Mouse (Mus musculus) natural killer cell, adult 2 months (primary cell): ENCODE results near the gene Gk5.
A peak's percentile ranks its signal among the peaks of the same experiment; 100 is the strongest.
"Not testable (repeated sequence)": the region's sequence is repeated elsewhere in the genome, so short reads cannot be mapped to it uniquely, and the experiment has no call there.

ENCODE experiments used
- DNase-seq, 2 experiments: peaks; one replicate each; pipeline ENCODE4 v3.0.0; 2022; ENCODE audit warnings: low spot score in 2 of 2

Gk5 gene

DNA sequence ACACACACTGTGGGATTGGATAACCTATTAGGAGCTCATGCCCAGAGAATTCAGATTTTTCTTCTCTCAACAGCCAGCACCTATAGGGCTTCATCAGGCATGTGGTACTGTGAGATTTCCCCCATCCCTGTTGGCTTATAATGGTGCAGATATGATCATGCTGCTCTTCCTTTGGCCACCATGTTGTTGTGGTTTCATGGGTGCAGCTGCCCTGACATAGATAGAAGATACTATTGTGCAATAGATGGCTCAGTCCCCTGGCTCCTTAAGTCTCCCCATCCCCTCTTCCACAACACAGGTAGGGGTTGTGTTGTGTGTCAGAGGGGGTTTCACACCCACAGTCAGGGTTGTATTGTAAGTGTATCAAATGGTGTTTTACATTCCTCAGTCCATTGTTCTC lies 25.7 kb downstream of the Gk5 start:
- no peak for DNase-seq

DNA sequence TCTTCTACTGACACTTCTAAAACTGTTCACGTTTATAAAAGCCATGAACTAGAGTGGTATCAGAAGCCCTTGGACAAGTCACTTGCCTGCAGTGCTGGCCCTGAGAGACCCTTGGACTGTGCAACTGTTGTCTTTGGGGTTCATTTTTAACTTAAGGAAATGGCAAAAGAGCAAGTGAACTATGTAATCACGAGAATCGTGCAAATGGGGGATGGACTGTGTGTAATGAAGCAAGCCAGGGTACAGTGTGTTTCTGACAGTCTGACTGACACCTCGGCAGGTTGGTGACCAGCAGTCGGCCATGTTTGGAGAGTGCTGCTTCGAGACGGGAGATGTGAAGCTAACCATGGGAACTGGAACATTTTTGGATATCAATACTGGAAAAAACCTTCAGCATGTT lies 33.6 kb downstream of the Gk5 start:
- DNase-seq = no peak

DNA sequence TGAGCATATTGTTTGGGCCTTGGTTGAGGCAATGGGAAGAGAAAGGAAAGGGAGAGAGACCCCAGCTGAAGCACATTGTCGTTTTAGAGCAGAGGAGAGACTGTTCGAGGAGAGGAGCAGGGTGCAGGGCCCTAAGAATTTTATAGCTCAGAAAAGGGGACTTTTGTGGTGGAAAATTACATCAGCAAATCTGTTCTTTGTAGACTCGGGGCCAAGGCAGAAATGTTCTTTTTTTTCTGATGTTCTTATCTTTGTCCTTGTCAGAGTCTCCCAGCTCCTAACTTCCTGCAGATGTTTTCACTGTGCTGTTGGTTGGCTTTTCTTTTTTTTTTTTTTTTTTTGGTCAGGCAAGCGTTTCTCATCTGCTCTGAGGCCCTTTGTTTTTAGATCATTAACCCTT lies 39.3 kb downstream of the Gk5 start:
- no peak for DNase-seq

DNA sequence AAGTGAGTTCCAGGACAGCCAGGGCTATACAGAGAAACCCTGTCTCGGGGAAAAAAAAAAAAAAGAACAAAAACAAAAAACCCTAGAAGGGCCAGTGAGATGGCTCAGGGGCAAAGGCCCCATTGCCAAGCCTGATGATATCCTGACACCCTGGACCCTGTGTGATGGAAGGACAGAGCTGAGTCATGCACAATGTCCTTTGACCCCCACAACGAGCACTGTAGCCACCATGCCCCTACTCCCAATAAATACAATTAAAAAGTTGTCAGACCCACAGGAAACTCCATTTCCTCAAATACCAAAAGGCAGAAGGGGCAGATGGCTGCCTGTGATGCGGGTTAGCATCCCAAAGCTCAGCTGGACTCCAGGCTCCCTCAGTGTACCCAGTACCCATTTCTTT lies 39.9 kb downstream of the Gk5 start:
- DNase-seq = no peak

DNA sequence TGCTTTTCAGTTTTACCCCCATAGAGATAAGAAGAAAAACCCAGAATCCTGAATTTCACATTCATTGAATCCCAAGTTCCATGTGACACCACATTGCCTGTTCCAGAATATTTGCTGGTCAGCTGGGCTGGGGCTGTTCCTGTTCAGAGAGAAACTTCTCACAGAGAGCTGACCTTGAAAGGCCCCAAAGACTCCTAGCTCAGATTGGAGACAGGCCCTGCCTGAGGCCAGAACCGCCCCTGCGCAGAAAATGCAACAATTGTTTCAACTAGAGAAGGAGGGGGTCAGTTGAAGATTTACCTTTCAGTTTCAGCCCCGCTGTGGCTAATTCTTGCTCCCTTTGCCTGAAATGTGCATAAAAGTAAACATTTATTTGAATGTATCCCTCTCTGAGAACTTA lies 41.6 kb downstream of the Gk5 start:
- DNase-seq = no peak

DNA sequence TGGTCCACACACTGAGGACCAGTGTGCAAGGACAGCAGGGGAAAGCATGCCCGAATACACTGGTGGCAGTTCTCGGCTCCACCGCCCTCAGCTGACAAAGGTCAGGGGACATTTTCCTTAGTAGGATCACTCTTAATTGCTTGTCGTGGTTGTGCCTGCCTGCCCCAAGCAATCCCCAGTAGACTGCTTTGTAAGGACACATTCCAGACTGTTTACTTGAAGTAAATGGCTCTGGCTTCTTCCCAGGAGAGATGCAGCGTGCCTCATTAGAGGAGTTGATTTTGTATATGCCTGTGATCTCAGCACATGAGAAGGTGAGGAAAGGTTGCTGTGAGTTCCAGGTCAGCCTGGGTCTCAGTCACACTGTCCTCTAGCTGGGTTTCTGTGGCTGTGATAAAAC lies 43.3 kb downstream of the Gk5 start:
- DNase-seq = no peak

DNA sequence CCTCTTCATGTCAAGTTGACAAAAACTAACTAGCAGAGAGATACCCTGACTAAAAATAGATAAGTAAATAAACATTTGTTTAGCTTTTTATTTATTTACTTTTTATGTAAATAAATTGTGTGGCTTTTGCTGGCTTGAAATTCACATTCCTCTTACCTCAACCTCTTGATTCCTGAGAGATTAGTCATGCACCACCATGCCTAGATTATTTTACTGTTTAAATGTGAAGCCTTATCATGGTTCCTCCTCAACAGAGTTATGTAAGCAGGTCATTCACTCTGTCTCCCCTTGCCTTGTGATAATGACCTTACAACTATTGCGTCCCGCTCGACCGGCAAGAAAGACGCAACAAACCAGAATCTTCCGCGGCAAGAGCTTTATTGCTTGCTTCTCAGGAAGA lies 44.3 kb downstream of the Gk5 start:
- no peak for DNase-seq

DNA sequence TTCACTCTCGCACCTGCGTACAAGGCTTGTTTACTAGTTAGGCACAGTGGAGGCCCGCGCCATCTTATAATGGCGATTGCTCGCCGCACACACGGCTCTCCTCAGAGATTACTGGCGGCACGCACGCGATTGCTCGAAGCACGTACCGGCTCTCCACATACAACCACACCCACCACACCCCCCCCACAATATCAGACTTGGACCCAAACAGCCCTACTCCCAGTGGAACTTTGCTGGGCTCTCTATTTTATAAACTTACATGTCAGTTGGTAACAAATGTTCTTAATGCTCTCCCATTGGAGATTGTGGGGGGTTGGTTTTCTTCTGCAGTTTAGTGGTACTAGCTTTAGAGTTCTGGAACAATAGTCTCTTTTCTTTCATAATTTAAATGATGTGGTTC lies 44.8 kb downstream of the Gk5 start:
- DNase-seq = not testable (repeated sequence)

DNA sequence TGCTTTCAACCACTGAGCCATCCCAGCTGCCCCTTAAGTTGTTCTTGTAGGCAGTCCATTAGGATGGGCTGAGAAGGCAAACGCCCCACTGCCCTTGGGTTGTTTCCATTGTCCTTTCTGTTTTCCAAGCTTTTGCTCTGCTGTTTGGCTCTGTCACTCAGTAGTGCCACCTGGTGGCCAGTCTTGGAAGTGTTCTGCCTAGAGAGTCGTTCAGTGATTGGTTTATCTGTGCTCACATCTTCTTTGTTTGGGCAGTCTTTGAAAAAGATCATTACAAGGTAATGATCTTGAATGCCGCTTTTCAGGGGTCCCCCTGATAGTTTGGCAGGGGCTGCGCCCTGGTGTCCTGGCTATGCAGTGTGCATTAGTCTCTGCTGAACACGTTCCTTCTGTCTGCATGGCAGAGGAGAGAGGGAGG lies 48.0 kb downstream of the Gk5 start:
- peak; percentile 53 to 67 for DNase-seq

DNA sequence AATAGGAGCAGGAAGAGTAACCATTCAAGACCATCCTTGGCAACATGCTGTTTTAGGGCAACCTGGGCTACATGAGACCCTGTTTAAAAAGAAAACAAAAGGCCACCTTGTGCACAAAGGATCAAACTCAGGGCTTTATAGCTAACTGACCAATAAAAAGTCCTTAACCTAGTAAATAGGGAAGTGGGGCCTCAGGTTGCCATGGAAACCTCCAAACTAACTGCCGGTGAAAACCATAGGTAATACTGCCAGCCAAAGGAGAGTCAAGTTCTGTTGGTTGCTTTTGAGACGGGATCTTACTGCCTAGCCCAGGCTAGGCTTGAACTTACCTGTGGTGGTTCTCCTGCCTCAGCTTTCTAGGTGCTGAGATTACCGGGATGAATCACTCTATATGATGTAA lies 51.4 kb downstream of the Gk5 start:
- no peak for DNase-seq

DNA sequence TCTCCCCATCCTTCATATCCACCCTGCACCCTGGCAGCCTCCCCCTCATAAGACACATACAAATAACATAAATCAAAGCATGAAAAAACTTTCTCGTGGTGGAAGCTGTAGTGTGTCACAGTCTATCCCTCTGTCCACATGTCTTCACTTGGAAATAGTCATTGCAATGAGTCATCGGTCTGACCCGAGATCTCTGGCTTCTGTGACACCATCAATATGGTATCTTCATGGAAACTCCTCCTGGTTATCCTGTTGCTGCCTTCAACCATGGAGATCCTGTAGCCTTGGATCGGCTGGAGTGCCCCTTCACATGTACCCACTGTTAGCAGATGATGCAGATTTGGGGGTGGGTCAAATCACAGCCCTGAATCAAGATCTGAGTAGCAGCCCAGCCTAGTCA lies 65.7 kb downstream of the Gk5 start:
- DNase-seq = no peak

DNA sequence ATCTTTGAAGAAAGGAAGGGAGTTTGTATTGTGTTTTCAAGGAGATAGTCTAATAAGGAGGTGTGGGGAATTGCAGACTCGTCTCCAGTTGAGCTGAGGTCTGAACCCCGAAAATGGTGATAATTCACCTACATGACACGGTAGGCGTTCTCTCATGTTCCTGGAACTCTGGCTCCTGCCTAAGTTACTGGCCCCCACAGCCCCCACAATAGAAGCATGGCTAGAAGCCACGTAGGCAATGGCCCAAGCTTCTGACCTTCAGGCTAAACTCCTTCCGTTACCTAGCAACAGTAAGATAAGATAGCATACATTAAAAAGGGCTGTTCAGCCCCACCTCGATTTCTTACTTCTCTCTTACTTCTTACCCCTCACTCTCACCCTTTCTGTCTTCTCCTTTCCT lies 67.5 kb downstream of the Gk5 start:
- no peak for DNase-seq

DNA sequence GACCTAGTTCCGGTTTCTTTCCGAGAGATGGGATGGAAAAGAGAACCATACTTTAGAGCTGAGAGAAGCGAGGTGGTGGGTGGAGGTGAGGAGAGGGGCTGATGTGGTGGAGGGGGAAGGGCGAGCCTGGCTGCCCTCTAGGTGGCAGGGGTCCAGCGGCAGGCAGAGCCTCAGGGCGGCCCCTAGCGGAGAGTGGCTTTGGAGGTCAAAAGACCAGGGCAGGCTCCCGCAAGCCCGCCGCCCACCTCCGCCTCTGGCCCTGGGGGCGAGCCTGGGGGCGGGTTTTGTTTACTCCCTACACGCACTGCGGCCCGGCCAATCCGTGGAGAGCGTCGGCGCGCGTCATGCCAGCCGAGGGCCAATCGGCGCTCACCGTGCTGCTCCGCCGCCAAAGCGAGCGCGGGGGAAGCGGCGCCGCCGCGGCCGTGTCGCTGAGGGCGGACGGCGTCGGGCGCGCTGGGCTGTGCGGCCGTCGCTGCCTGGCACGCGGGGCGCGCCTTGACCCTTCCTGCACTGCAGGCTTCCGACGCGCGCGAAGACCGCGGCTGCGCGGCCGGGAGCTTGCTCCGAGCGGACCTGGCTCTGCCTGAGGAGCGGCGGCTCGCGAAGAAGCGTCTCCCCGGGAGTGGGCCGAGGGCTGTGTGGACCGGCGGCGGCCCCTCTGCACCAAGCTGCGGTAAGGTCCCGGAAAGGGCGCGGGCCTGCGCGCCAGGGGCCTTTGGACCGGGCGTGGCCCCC lies 76.9 kb downstream of the Gk5 start, which contains the start of gene Tfdp2:
TSS of gene Tfdp2 (plus strand) at position 391 of the 738 bp plus-strand sequence.
- peak; percentile 65 to 77 for DNase-seq

DNA sequence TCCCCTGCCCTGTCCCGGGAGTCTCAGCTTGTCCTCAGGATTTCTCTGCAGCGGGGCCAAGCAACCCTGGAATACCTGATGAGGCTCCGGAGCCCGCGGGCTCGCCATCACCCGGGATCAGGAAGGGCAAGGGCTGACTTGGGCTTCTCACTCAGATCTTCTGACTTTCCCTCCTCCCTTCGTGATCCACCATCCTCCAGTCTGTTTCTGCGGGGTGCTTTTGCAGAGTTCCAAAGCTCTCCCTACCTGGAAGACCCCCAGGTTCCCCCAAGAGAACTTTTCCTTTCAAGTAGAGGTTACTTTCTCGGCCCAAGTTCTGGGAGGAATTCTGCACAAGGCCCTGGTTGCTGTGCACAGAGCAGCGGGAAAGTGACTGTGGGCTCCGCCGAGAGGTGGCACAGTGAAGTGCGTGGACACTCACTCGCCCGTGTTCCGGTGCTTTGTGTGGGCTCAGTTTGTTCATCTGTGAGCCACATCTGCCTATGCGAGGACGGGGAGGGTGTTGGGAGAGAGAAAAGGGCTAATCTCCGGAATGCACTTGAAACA lies 77.5 kb downstream of the Gk5 start:
- DNase-seq = peak; percentile 20 to 40

DNA sequence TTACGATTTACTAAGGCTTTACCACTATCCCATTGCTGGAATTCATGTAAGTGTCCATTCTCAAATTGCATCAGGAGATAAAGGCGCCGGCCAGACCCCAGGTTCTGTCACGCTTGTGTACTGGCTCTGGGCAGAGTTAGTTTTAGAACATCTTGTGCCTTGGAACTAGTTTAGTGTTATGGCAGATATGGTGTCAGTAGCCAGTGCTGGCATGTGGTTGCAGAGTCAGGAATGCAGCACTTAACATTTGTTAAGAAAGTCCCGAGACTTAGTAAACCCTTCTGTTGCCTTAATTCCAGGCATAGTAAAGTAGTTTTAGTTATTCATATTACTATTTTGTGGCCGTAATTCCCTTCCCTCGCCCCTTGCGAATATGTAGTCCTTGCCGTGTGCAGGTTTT lies 78.6 kb downstream of the Gk5 start:
- DNase-seq = no peak

DNA sequence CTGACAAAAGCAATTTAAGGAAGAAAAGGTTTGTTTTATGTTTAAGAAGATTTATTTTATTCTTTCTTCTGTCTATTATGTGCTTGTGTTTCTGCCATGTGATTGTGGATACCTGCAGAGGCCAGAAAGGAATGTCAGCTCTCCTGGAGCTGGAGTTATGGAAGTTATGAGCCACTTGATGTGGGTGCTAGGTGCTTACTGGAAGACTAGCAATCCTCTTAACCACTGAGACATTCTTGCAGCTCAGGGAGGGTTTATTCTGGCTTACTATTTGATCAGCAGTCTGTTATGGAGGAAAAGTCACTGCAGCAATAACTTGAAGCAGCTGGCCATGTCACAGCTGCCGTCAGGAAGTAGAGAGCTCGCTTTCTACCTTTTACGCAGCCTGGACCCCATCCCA lies 84.5 kb downstream of the Gk5 start:
- DNase-seq = no peak

DNA sequence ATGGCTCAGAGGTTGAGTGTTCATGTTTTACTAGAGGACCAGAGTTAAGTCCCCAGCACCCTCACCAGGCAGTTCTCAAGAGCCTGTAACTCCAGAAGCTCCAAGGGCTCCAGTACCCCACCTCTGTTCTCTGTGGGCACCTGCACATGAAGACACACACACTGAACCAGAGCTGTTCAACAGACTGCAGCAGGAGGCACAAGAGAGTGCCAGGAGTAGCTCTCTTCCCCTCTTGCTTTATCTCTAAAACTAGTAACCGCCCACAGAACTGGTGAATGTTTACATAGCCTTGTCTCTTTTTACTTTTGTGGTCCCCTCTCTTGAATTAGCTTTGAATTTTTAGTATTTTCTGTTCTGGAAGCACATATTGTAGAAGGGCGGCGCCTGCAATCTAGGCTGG lies 88.3 kb downstream of the Gk5 start:
- DNase-seq = no peak

DNA sequence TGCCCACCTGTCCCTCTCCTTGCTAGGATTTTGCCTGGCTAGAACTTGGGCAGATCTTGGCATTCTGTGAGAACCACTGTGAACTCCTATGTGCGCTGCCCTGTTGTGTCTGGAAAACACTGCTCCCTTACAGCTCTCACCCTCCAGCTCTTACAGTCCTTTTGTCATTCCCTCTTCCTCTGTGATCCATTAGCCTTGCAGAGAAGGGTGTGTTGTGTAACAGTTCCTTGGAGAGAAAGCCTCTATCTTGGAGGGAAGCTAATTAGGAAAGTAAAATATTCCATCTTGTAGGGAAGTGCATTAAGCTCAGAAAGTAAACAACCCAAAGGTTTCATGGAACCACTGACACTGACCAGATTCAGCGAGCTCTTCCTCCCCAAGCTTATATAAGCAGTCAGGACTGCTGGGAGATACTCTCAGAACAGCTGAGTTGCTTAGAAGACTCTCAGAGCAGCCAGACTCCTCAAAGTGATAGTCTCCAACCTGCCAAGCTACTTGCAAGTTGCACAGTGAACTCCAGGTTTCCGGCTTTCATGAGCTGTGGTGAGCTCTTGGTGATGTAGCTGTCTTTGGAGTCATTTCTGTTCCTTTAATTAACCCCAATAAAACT lies 94.0 kb downstream of the Gk5 start:
- no peak for DNase-seq

DNA sequence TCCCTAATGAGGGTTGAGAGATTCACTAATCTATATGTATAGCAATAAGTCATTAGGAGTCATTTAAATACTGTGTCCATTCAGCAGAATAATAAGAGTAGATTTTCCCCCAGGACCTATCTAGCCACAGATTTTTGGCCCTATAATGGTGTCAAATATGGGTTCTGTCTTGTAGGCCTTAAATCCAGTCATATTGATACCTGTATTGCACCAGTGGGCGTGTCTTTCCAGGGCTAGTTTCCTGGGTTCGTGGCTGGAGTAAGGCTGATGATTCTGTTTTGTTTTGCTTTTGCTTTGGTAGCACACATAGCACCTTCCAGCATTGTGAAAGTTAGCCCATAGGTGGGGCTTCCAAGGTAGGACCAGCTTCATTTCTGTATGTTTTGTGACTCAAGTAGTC lies 95.0 kb downstream of the Gk5 start:
- no peak for DNase-seq

DNA sequence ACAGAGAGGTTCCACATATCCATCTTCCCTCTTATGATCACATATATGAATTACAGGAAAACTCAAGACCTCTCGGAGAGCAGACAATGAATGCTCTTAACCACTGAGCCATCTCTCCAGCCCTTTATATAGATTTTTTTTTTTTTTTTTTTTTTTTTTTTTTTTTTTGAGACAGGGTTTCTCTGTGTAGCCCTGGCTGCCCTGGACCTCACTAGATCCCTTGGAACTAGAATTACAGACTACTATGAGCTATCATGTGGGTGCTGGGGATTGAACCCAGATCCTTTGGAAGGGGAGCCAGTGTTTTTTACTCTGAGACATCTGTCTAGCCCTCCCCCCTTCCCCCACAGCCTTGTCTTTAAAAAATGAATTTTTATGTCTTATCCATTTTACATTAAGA lies 98.1 kb downstream of the Gk5 start:
- no peak for DNase-seq

DNA sequence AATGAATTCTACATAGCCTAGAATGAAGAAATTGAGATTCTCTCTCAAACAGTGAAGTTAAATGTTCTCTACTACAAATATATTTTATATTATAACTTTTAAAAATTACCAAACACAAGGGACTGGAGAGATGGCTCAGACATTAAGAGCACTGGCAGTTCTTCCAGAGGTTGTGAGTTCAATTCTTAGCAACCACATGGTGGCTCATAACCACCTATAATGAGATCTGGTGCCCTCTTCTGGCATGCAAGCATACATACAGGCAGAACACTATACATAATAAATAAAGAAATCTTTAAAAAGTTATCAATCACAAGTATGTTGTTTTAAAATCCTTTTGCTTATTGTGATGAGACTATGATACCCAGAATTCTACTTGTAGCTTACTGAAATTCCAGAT lies 98.6 kb downstream of the Gk5 start:
- no peak for DNase-seq

DNA sequence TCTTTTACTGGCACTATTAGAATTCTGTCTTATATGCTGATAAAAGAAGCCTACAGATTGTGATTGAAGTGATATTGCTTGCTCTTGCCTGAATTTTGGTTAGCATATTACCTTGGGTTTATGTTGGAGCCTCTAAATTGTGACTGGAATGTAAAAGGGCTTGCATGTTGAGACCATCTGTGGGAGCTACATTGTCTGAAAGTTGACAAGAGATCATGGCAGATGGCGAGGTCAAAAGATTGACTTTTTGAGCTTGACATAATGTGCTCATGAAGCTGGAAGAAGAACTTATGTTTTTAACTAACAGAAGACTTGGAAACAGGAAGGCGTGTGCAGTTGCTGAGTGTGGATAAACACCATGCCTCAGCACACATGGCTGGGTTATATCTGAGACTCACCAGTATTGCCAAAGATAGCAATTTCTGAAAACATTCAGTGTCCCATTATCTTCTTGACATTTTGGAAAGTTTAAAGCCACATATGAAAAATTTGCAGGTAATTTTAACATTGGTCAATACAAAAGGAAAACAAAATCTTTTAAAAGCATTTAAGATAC lies 100.0 kb downstream of the Gk5 start:
- DNase-seq = no peak

DNA sequence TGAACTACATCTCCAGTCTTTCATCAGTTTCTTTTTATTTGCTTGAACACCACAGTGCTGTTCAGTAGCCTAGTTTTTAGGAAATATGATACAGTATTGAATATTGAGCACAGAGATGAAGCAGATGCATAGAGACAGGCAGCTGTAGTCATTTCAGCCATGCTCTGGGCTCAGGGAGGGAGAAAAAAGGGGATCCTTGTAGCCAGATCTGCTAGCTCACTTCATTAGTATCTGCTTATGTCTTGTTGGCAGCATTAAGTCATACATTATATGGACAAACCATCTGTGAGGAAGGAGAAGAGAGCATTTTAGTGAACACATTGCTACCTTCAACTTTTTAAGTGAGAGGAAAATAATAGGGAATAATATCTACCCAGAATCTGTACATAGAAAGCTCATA lies 101.3 kb downstream of the Gk5 start:
- DNase-seq = no peak
